8 mouse cellular contexts compared by ENCODE assay signal in the genomic region with DNA sequence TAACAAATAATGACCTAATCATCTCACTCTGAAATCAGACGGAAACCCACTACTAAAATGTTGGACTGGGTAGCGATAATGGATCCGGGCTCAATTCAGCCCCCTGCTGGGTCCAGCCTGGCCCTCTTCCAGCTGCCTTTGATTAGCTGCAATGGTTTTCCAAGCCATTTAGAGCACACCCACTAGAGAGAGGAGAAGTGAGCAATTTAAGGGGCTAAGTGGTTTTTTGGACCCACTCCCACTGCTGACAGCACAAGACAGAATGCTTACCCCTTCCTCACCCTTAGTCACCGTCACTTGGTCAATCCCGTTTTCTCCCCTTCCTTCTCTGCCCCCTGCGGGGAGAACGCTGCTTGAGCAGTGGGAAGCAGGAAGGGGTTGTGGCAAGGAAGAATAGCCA. TPM values are rescaled to one million over a fixed set of nuclear protein-coding genes. Genes with fewer than 3 reads are reported as not detected.
DNase-seq lines count a peak whose midpoint lies in the region; ATAC-seq and TF ChIP-seq lines count a peak whose summit lies in the region.

No protein-coding gene starts in this region.

- H3K4me2 ChIP-seq in limb, embryonic 11.5 days (ENCODE audit: low read depth, severe bottlenecking): peak overlapping the region; percentile 18; the same call in 1 of the 2 replicates

- H3K27ac ChIP-seq in gastrocnemius, adult 2 months: no peak overlapping the region
- H3K27ac ChIP-seq in testis, adult 2 months (ENCODE audit: control insufficient read depth, insufficient read depth, low read depth, low read length): no peak overlapping the region
- H3K27ac ChIP-seq in limb, embryonic 11.5 days (replicated peaks; ENCODE audit: low read depth, low read length): no peak overlapping the region

- ATAC-seq in limb, embryonic 11.5 days (ENCODE audit: insufficient number of reproducible peaks, low FRiP score, low TSS enrichment, low read depth): 0 out of 2 replicates have a peak, but pooled peaks have one; percentile 26
- no peak for ATAC-seq in inflammation-experienced regulatory T-cells, adult 6 months
- no peak for ATAC-seq in CD4-positive, CD25-positive, alpha-beta regulatory T cell, adult 4 months

- H3K27me3 ChIP-seq in testis, adult 2 months (ENCODE audit: control insufficient read depth, insufficient read depth, low read length): no peaks in the 10 kb centered on the region; the same call in 1 of the 2 replicates
- H3K27me3 ChIP-seq in limb, embryonic 11.5 days (ENCODE audit: control insufficient read depth, insufficient read depth, low read length): no peaks in the 10 kb centered on the region

- H3K4me1 ChIP-seq in testis, adult 2 months (ENCODE audit: control insufficient read depth, insufficient read depth, low read length): peaks cover 11% of the 10 kb centered on the region
- H3K4me1 ChIP-seq in limb, embryonic 11.5 days (ENCODE audit: control insufficient read depth, insufficient read depth, low read length): peaks cover 16% of the 10 kb centered on the region; the same call in 1 of the 2 replicates

- WGBS in limb, embryonic 11.5 days: 3% methylated on average over 7 of the region's 7 CpGs

- no peak overlapping the region for H3K9ac ChIP-seq in limb, embryonic 11.5 days (ENCODE audit: low read length)

- intact Hi-C loops in gastrocnemius, adult 2 months (cut with DNase I): no loop called here

- TF ChIP-seq POLR2A in testis, adult 2 months (IDR thresholded peaks at IDR 0.05; ENCODE audit: control insufficient read depth, low read depth, low read length): no peak

- no peak for DNase-seq in gastrocnemius, adult 2 months
- DNase-seq in gastrocnemius, adult 18-20 months (ENCODE audit: low spot score): no peak
- no peak for DNase-seq in testis, postnatal 10 days (ENCODE audit: low spot score)
- peak; percentile 69 for DNase-seq in limb, embryonic 11.5 days (ENCODE audit: low spot score)
- no peak for DNase-seq in adrenal gland, postnatal 10 days

- peak overlapping the region; percentile 53 for H3K4me3 ChIP-seq in gastrocnemius, adult 2 months
- peak overlapping the region; percentile 11; the same call in 1 of the 2 replicates for H3K4me3 ChIP-seq in testis, adult 2 months (ENCODE audit: control insufficient read depth, low read depth, low read length)
- no peak overlapping the region for H3K4me3 ChIP-seq in limb, embryonic 11.5 days (ENCODE audit: low read depth, low read length)

- H3K9me3 ChIP-seq in limb, embryonic 11.5 days (ENCODE audit: control insufficient read depth, low read length): no peaks in the 10 kb centered on the region

- TF ChIP-seq CTCF in gastrocnemius, adult 2 months (IDR thresholded peaks at IDR 0.05): no peak
- TF ChIP-seq CTCF in testis, adult 2 months (IDR thresholded peaks at IDR 0.05; ENCODE audit: control insufficient read depth, insufficient read depth, insufficient replicate concordance, low read depth, low read length): no peak

- H3K36me3 ChIP-seq in testis, adult 2 months (ENCODE audit: control insufficient read depth, insufficient read depth, low read length): no peaks in the 10 kb centered on the region
- H3K36me3 ChIP-seq in limb, embryonic 11.5 days (ENCODE audit: control insufficient read depth, insufficient read depth, low read length): no peaks in the 10 kb centered on the region

RNA-seq across cellular contexts. Expression of gene Abr, which starts 24.9 kb away (rescaled TPM):
- total RNA-seq in gastrocnemius, adult 2 months (2021): 10 to 100 TPM; 10.2 to 19.2 TPM
- 10 to 100 TPM in 1 of 2 experiments, 1 to 10 TPM in 1; 8.2 to 12.8 TPM for total RNA-seq in gastrocnemius, adult 18-20 months (2021)
- 6.6 and 7.9 TPM in 2 replicates for polyA plus RNA-seq in testis, adult 2 months (2012; rRNA removed)
- polyA plus RNA-seq in limb, embryonic 11.5 days (2014; fragmentation: Nextera tagmentation; extraction: Ambion mirVana): 45.2 and 50.1 TPM in 2 replicates
- polyA plus RNA-seq in inflammation-experienced regulatory T-cells, adult 6 months (2017; shearing (Covaris generic)): 10 to 100 TPM; 14.4 to 17.1 (median 15.4) TPM
- 10 to 100 TPM; 14.5 to 14.6 TPM for polyA plus RNA-seq in CD4-positive, CD25-positive, alpha-beta regulatory T cell, adult 4 months (2017; shearing (Covaris generic))
- 10 to 100 TPM; 35.4 to 44.2 TPM for total RNA-seq in adrenal gland, postnatal 10 days (2021)

RNA-seq across cellular contexts. Expression of gene Bhlha9, which starts 25.2 kb away (rescaled TPM):
- total RNA-seq in gastrocnemius, adult 2 months (2021): not detected
- total RNA-seq in gastrocnemius, adult 18-20 months (2021): not detected
- 0.49 and 0.66 TPM in 2 replicates for polyA plus RNA-seq in testis, adult 2 months (2012; rRNA removed)
- polyA plus RNA-seq in limb, embryonic 11.5 days (2014; fragmentation: Nextera tagmentation; extraction: Ambion mirVana): 13.8 and 16.2 TPM in 2 replicates
- not detected for polyA plus RNA-seq in inflammation-experienced regulatory T-cells, adult 6 months (2017; shearing (Covaris generic))
- polyA plus RNA-seq in CD4-positive, CD25-positive, alpha-beta regulatory T cell, adult 4 months (2017; shearing (Covaris generic)): not detected
- under 1 TPM; 0.24 to 0.30 TPM for total RNA-seq in adrenal gland, postnatal 10 days (2021)

RNA-seq across cellular contexts. Expression of gene Trarg1, which starts 32.5 kb away (rescaled TPM):
- total RNA-seq in gastrocnemius, adult 2 months (2021): under 1 TPM; 0.77 to 0.84 TPM
- total RNA-seq in gastrocnemius, adult 18-20 months (2021): 1 to 10 TPM; 1.1 to 2.9 TPM
- polyA plus RNA-seq in testis, adult 2 months (2012; rRNA removed): 0.19 and 0.34 TPM in 2 replicates
- 0.08 and 0.20 TPM in 2 replicates for polyA plus RNA-seq in limb, embryonic 11.5 days (2014; fragmentation: Nextera tagmentation; extraction: Ambion mirVana)
- polyA plus RNA-seq in inflammation-experienced regulatory T-cells, adult 6 months (2017; shearing (Covaris generic)): under 1 TPM in 1 of 3 experiments, not detected in 2; 0.66 TPM
- polyA plus RNA-seq in CD4-positive, CD25-positive, alpha-beta regulatory T cell, adult 4 months (2017; shearing (Covaris generic)): not detected
- 10 to 100 TPM; 69.6 to 95.7 TPM for total RNA-seq in adrenal gland, postnatal 10 days (2021)
